Mouse (Mus musculus) cerebellum, postnatal 4 days (tissue): ENCODE measurements at regions not wholly inside any gene's neighbourhood (a gene's known extent, or its start where the extent isn't known, plus 50 kb on each side); places are given as distances from the start of the nearest gene placed in this dataset.
A peak's percentile ranks its signal among the peaks of the same experiment; 100 is the strongest.

Source experiments
- DNase-seq, 2 experiments: peaks; one replicate each; pipeline ENCODE4 v3.0.0; 2022; ENCODE audit warnings: low spot score in 2 of 2, mixed read lengths in 1 of 2

GRCm38 (mm10) chr13:85570886-85571527 lies 282.1 kb upstream of the Rasa1 start:
- DNase-seq, result peak in 1 of 2 experiments; percentile 4

- no peak for DNase-seq
These were observed 268.9 kb upstream of the Rasa1 start for GRCm38 (mm10) chr13:85557821-85558220.

- DNase-seq, result peak; percentile 48 to 58
These were observed 267.3 kb upstream of the Rasa1 start for GRCm38 (mm10) chr13:85556101-85556853.

GRCm38 (mm10) chr13:85553072-85553471 lies 264.1 kb upstream of the Rasa1 start:
- DNase-seq, result no peak

- DNase-seq, result no peak
These were observed 220.7 kb upstream of the Rasa1 start for GRCm38 (mm10) chr13:85509671-85510070.

- no peak for DNase-seq
These were observed 219.6 kb upstream of the Rasa1 start for GRCm38 (mm10) chr13:85508552-85508951.

- DNase-seq, result no peak
These were observed 218.6 kb upstream of the Rasa1 start for GRCm38 (mm10) chr13:85507374-85508101.

GRCm38 (mm10) chr13:85506875-85507274 lies 217.9 kb upstream of the Rasa1 start:
- no peak for DNase-seq

- DNase-seq, result no peak
These were observed 217.1 kb upstream of the Rasa1 start for GRCm38 (mm10) chr13:85506030-85506429.

GRCm38 (mm10) chr13:85505046-85505445 lies 216.1 kb upstream of the Rasa1 start:
- DNase-seq, result no peak

GRCm38 (mm10) chr13:85504001-85504400 lies 215.1 kb upstream of the Rasa1 start:
- DNase-seq, result no peak

- DNase-seq, result no peak
These were observed 209.8 kb upstream of the Rasa1 start for GRCm38 (mm10) chr13:85498696-85499095.

- no peak for DNase-seq
These were observed 195.9 kb upstream of the Rasa1 start for GRCm38 (mm10) chr13:85484790-85485189.

GRCm38 (mm10) chr13:85483348-85483747 lies 194.4 kb upstream of the Rasa1 start:
- DNase-seq, result no peak

GRCm38 (mm10) chr13:85479405-85479804 lies 190.5 kb upstream of the Rasa1 start:
- DNase-seq, result no peak

- DNase-seq, result no peak
These were observed 187.4 kb upstream of the Rasa1 start for GRCm38 (mm10) chr13:85476274-85476846.

GRCm38 (mm10) chr13:85471340-85471739 lies 182.4 kb upstream of the Rasa1 start:
- DNase-seq, result peak in 1 of 2 experiments; percentile 1

GRCm38 (mm10) chr13:85459387-85459786 lies 170.5 kb upstream of the Rasa1 start:
- DNase-seq, result no peak

GRCm38 (mm10) chr13:85458611-85459010 lies 169.7 kb upstream of the Rasa1 start:
- no peak for DNase-seq

GRCm38 (mm10) chr13:85439581-85439980 lies 150.7 kb upstream of the Rasa1 start:
- DNase-seq, result no peak

- DNase-seq, result no peak
These were observed 148.9 kb upstream of the Rasa1 start for GRCm38 (mm10) chr13:85437875-85438274.

- no peak for DNase-seq
These were observed 148.1 kb upstream of the Rasa1 start for GRCm38 (mm10) chr13:85437009-85437408.
